Mouse (Mus musculus): ENCODE data around the gene Ccnd3. TPM values are rescaled to one million over a fixed set of nuclear protein-coding genes. Genes with fewer than 3 reads are reported as not detected.

Ccnd3 gene
- polyA plus RNA-seq, 2 experiments, result 349 to 520 TPM

- DNase-seq (ENCODE audit: low spot score), result peak; percentile 94
- Histone ChIP-seq H3K4me3 (replicated peaks; ENCODE audit: low read length) (0 out of 2 replicates have a peak overlapping the region, but pooled peaks have one; percentile 8), H3K36me3 (ENCODE audit: control insufficient read depth, insufficient read depth, low read length) (no peaks in the 10 kb centered on the region), H3K4me1 (ENCODE audit: control insufficient read depth, insufficient read depth, low read length) (peaks cover 37% of the 10 kb centered on the region), H3K27ac (replicated peaks; ENCODE audit: low read depth, low read length) (peak overlapping the region; percentile 79), H3K27me3 (ENCODE audit: control insufficient read depth, insufficient read depth, low read length) (no peaks in the 10 kb centered on the region), H3K4me2 (replicated peaks; ENCODE audit: low read depth, low read length, severe bottlenecking) (peak overlapping the region; percentile 39), H3K9me3 (ENCODE audit: control insufficient read depth, low read length) (no peaks in the 10 kb centered on the region), H3K9ac (ENCODE audit: low read depth, low read length, severe bottlenecking) (peak overlapping the region; percentile 47)
- ATAC-seq (ENCODE audit: low FRiP score, low read depth), result peak; percentile 86
- 2% methylated on average over 17 of the region's 17 CpGs for WGBS
- TF ChIP-seq POLR2A (IDR thresholded peaks at IDR 0.05; ENCODE audit: borderline replicate concordance, extremely low read depth, insufficient read depth, insufficient read length), result no peak
Measured at GRCm38 (mm10) chr17:47521551-47522258, 16.9 kb downstream of the Ccnd3 start.

GRCm38 (mm10) chr17:47522536-47522935 is 17.7 kb downstream of the Ccnd3 start:
- TF ChIP-seq POLR2A (IDR thresholded peaks at IDR 0.05; ENCODE audit: borderline replicate concordance, extremely low read depth, insufficient read depth, insufficient read length), result no peak
- peak overlapping the region; percentile 39; the same call in 1 of the 2 replicates for H3K4me2 ChIP-seq (replicated peaks; ENCODE audit: low read depth, low read length, severe bottlenecking)
- H3K9me3 ChIP-seq (ENCODE audit: control insufficient read depth, low read length), result no peaks in the 10 kb centered on the region
- no peak overlapping the region for H3K4me3 ChIP-seq (replicated peaks; ENCODE audit: low read length)
- 50% methylated on average over 4 of the region's 4 CpGs for WGBS
- no peak for ATAC-seq (ENCODE audit: low FRiP score, low read depth)
- H3K36me3 ChIP-seq (ENCODE audit: control insufficient read depth, insufficient read depth, low read length), result no peaks in the 10 kb centered on the region
- no peak for DNase-seq (ENCODE audit: low spot score)
- no peaks in the 10 kb centered on the region for H3K27me3 ChIP-seq (ENCODE audit: control insufficient read depth, insufficient read depth, low read length)
- H3K27ac ChIP-seq (replicated peaks; ENCODE audit: low read depth, low read length), result peak overlapping the region; percentile 79
- no peak overlapping the region for H3K9ac ChIP-seq (ENCODE audit: low read depth, low read length, severe bottlenecking)
- H3K4me1 ChIP-seq (ENCODE audit: control insufficient read depth, insufficient read depth, low read length), result peaks cover 44% of the 10 kb centered on the region

GRCm38 (mm10) chr17:47523211-47523682 is 18.4 kb downstream of the Ccnd3 start:
- WGBS, result 54% methylated on average over 18 of the region's 18 CpGs
- H3K27me3 ChIP-seq (ENCODE audit: control insufficient read depth, insufficient read depth, low read length), result no peaks in the 10 kb centered on the region
- no peak overlapping the region for H3K4me2 ChIP-seq (replicated peaks; ENCODE audit: low read depth, low read length, severe bottlenecking)
- no peaks in the 10 kb centered on the region for H3K9me3 ChIP-seq (ENCODE audit: control insufficient read depth, low read length)
- no peak for TF ChIP-seq POLR2A (IDR thresholded peaks at IDR 0.05; ENCODE audit: borderline replicate concordance, extremely low read depth, insufficient read depth, insufficient read length)
- no peak for ATAC-seq (ENCODE audit: low FRiP score, low read depth)
- no peak overlapping the region for H3K9ac ChIP-seq (ENCODE audit: low read depth, low read length, severe bottlenecking)
- no peak for DNase-seq (ENCODE audit: low spot score)
- H3K27ac ChIP-seq (replicated peaks; ENCODE audit: low read depth, low read length), result peak overlapping the region; percentile 79
- H3K36me3 ChIP-seq (ENCODE audit: control insufficient read depth, insufficient read depth, low read length), result no peaks in the 10 kb centered on the region
- H3K4me3 ChIP-seq (replicated peaks; ENCODE audit: low read length), result no peak overlapping the region
- peaks cover 44% of the 10 kb centered on the region for H3K4me1 ChIP-seq (ENCODE audit: control insufficient read depth, insufficient read depth, low read length)

- Histone ChIP-seq H3K36me3 (ENCODE audit: control insufficient read depth, insufficient read depth, low read length) (no peaks in the 10 kb centered on the region), H3K9ac (ENCODE audit: low read depth, low read length, severe bottlenecking) (no peak overlapping the region), H3K4me3 (replicated peaks; ENCODE audit: low read length) (no peak overlapping the region), H3K4me1 (ENCODE audit: control insufficient read depth, insufficient read depth, low read length) (peaks cover 50% of the 10 kb centered on the region), H3K4me2 (replicated peaks; ENCODE audit: low read depth, low read length, severe bottlenecking) (no peak overlapping the region), H3K9me3 (ENCODE audit: control insufficient read depth, low read length) (no peaks in the 10 kb centered on the region), H3K27me3 (ENCODE audit: control insufficient read depth, insufficient read depth, low read length) (no peaks in the 10 kb centered on the region), H3K27ac (replicated peaks; ENCODE audit: low read depth, low read length) (0 out of 2 replicates have a peak overlapping the region, but pooled peaks have one; percentile 79)
- no peak for ATAC-seq (ENCODE audit: low FRiP score, low read depth)
- no peak for DNase-seq (ENCODE audit: low spot score)
- WGBS, result 89% methylated on average over 6 of the region's 8 CpGs
- no peak for TF ChIP-seq POLR2A (IDR thresholded peaks at IDR 0.05; ENCODE audit: borderline replicate concordance, extremely low read depth, insufficient read depth, insufficient read length)
Measured at GRCm38 (mm10) chr17:47524055-47524454, 19.2 kb downstream of the Ccnd3 start.

- no peak for TF ChIP-seq POLR2A (IDR thresholded peaks at IDR 0.05; ENCODE audit: borderline replicate concordance, extremely low read depth, insufficient read depth, insufficient read length)
- H3K27ac ChIP-seq (replicated peaks; ENCODE audit: low read depth, low read length), result no peak overlapping the region
- ATAC-seq (ENCODE audit: low FRiP score, low read depth) (no peak), DNase-seq (ENCODE audit: low spot score) (no peak)
- H3K4me2 ChIP-seq (replicated peaks; ENCODE audit: low read depth, low read length, severe bottlenecking), result no peak overlapping the region
- no peaks in the 10 kb centered on the region for H3K9me3 ChIP-seq (ENCODE audit: control insufficient read depth, low read length)
- H3K9ac ChIP-seq (ENCODE audit: low read depth, low read length, severe bottlenecking), result no peak overlapping the region
- no peak overlapping the region for H3K4me3 ChIP-seq (replicated peaks; ENCODE audit: low read length)
- peaks cover 47% of the 10 kb centered on the region for H3K4me1 ChIP-seq (ENCODE audit: control insufficient read depth, insufficient read depth, low read length)
- WGBS, result 92% methylated on average over 6 of the region's 6 CpGs
- H3K36me3 ChIP-seq (ENCODE audit: control insufficient read depth, insufficient read depth, low read length), result no peaks in the 10 kb centered on the region
- H3K27me3 ChIP-seq (ENCODE audit: control insufficient read depth, insufficient read depth, low read length), result no peaks in the 10 kb centered on the region
Measured at GRCm38 (mm10) chr17:47524991-47525390, 20.1 kb downstream of the Ccnd3 start.
